Mouse (Mus musculus) myocyte (in vitro differentiated cells): ENCODE results near the gene Bcl2l14. TPM values are rescaled to one million over a fixed set of nuclear protein-coding genes. Genes with fewer than 3 reads are reported as not detected.
A peak's percentile ranks its signal among the peaks of the same experiment; 100 is the strongest.

Experiments
- H3K27me3 ChIP-seq: one replicate; pipeline ENCODE4 v1.6.1; 2011; ENCODE audit not compliant: control insufficient read depth, insufficient read depth, insufficient read length
- H3K36me3 ChIP-seq: one replicate; pipeline ENCODE4 v1.6.1; 2011; ENCODE audit not compliant: control insufficient read depth, insufficient read depth
- H3K4me2 ChIP-seq: one replicate; pipeline ENCODE4 v1.6.1; 2011; ENCODE audit warnings: low read depth, control low read depth
- H3K4me3 ChIP-seq: one replicate; pipeline ENCODE4 v1.5.1; 2011; ENCODE audit warnings: mild to moderate bottlenecking, control low read depth, moderate library complexity
- H3K79me2 ChIP-seq: one replicate; pipeline ENCODE4 v1.6.1; 2011; ENCODE audit not compliant: control insufficient read depth, insufficient read depth
- H3ac ChIP-seq: one replicate; pipeline ENCODE4 v1.6.1; 2011; ENCODE audit not compliant: control insufficient read depth, insufficient read length
- CEBPB ChIP-seq: IDR thresholded peaks from 2 replicates; pipeline ENCODE4 v1.6.1; 2011; ENCODE audit warnings: mild to moderate bottlenecking, moderate library complexity; ENCODE audit not compliant: poor library complexity, insufficient read depth, severe bottlenecking
- E2F4 ChIP-seq: IDR thresholded peaks from one replicate; pipeline ENCODE4 v1.6.1; 2011; ENCODE audit warnings: mild to moderate bottlenecking, control low read depth, moderate library complexity; ENCODE audit not compliant: insufficient read depth
- MAX ChIP-seq: IDR thresholded peaks from one replicate; pipeline ENCODE4 v1.6.1; 2011; ENCODE audit warnings: low read depth, mild to moderate bottlenecking, control low read depth
- MYOD1 ChIP-seq, 3 experiments: IDR thresholded peaks; one replicate each; pipeline ENCODE4 v1.6.1; 2011; ENCODE audit warnings: control low read depth in 2 of 3, low read depth in 2 of 3, mild to moderate bottlenecking in 2 of 3, moderate library complexity in 1 of 3; ENCODE audit not compliant: insufficient read length in 2 of 3, control insufficient read depth in 1 of 3
- MYOG ChIP-seq, 3 experiments: IDR thresholded peaks; one replicate each; pipeline ENCODE4 v1.6.1; 2011; ENCODE audit warnings: control low read depth in 2 of 3, low read depth in 2 of 3, mild to moderate bottlenecking in 2 of 3; ENCODE audit not compliant: insufficient read length in 2 of 3, control insufficient read depth in 1 of 3, insufficient read depth in 1 of 3
- POLR2A ChIP-seq: IDR thresholded peaks from one replicate; pipeline ENCODE4 v1.6.1; 2011; ENCODE audit warnings: low read depth, mild to moderate bottlenecking, control low read depth, moderate library complexity; ENCODE audit not compliant: insufficient read length
- POLR2AphosphoS2 ChIP-seq: IDR thresholded peaks from one replicate; pipeline ENCODE4 v1.6.1; 2011; ENCODE audit warnings: low read depth, control low read depth; ENCODE audit not compliant: insufficient read length
- REST ChIP-seq: IDR thresholded peaks from one replicate; pipeline ENCODE4 v1.6.1; 2011; ENCODE audit warnings: mild to moderate bottlenecking, control low read depth, moderate library complexity; ENCODE audit not compliant: insufficient read depth, insufficient read length
- SRF ChIP-seq: IDR thresholded peaks from one replicate; pipeline ENCODE4 v1.6.1; 2011; ENCODE audit warnings: low read depth; ENCODE audit not compliant: control insufficient read depth, insufficient read length
- TCF12 ChIP-seq: IDR thresholded peaks from one replicate; pipeline ENCODE4 v1.6.1; 2011; ENCODE audit warnings: mild to moderate bottlenecking, control low read depth; ENCODE audit not compliant: poor library complexity, insufficient read depth, severe bottlenecking
- TCF3 ChIP-seq: IDR thresholded peaks from one replicate; pipeline ENCODE4 v1.6.1; 2011; ENCODE audit warnings: low read depth, control low read depth; ENCODE audit not compliant: insufficient read length
- USF1 ChIP-seq: IDR thresholded peaks from one replicate; pipeline ENCODE4 v1.6.1; 2011; ENCODE audit warnings: low read depth, mild to moderate bottlenecking, control low read depth, moderate library complexity
- polyA plus RNA-seq: library from polyadenylated mRNA; unstranded; fragments of >200 nt; fragmentation: generic; extraction: Trizol; gene quantifications from one replicate; pipeline ENCODE4 v1.2.1, GENCODE M21; 2012; ENCODE audit warnings: missing spikeins

Bcl2l14 gene
- polyA plus RNA-seq, 1 experiment: 0.04 TPM

- no peak overlapping the region for H3K4me2 ChIP-seq
- no peak overlapping the region for H3K4me3 ChIP-seq
- TF ChIP-seq MYOG (IDR thresholded peaks at IDR 0.05; ENCODE audit: control insufficient read depth in 1 of 3, insufficient read depth in 1 of 3, insufficient read length in 2 of 3, low read depth in 2 of 3) (peak in 1 of 3 experiments; percentile 16), CEBPB (no peak), TCF12 (no peak), TCF3 (no peak), SRF (no peak)
- peaks cover 27% of the 10 kb centered on the region for H3K36me3 ChIP-seq
- no peaks in the 10 kb centered on the region for H3K27me3 ChIP-seq
- no peak overlapping the region for H3ac ChIP-seq
- no peaks in the 10 kb centered on the region for H3K79me2 ChIP-seq
Measured at GRCm38 (mm10) chr6:134449958-134450357, 53.8 kb downstream of the Bcl2l14 start.

GRCm38 (mm10) chr6:134450661-134451119, 54.6 kb downstream of the Bcl2l14 start:
- H3K36me3 ChIP-seq: peaks cover 27% of the 10 kb centered on the region
- H3K27me3 ChIP-seq: no peaks in the 10 kb centered on the region
- no peak overlapping the region for H3ac ChIP-seq
- no peak for TF ChIP-seq USF1
- TF ChIP-seq E2F4: no peak
- TF ChIP-seq CEBPB: no peak
- TF ChIP-seq POLR2AphosphoS2: no peak
- no peak for TF ChIP-seq POLR2A
- TF ChIP-seq TCF12: no peak
- TF ChIP-seq TCF3: no peak
- no peak for TF ChIP-seq SRF
- no peak for TF ChIP-seq MAX
- no peak for TF ChIP-seq REST
- no peak for TF ChIP-seq MYOD1 (IDR thresholded peaks at IDR 0.05; ENCODE audit: control insufficient read depth in 1 of 3, insufficient read length in 2 of 3, low read depth in 2 of 3)
- TF ChIP-seq MYOG (IDR thresholded peaks at IDR 0.05; ENCODE audit: control insufficient read depth in 1 of 3, insufficient read depth in 1 of 3, insufficient read length in 2 of 3, low read depth in 2 of 3): no peak
- no peak overlapping the region for H3K4me2 ChIP-seq
- no peaks in the 10 kb centered on the region for H3K79me2 ChIP-seq
- H3K4me3 ChIP-seq: no peak overlapping the region

GRCm38 (mm10) chr6:134454093-134454492, 58.0 kb downstream of the Bcl2l14 start:
- Histone ChIP-seq H3K79me2 (no peaks in the 10 kb centered on the region), H3K36me3 (peaks cover 35% of the 10 kb centered on the region), H3K4me3 (no peak overlapping the region), H3K4me2 (no peak overlapping the region), H3ac (no peak overlapping the region), H3K27me3 (no peaks in the 10 kb centered on the region)
- no peak for TF ChIP-seq SRF
- TF ChIP-seq USF1: no peak
- no peak for TF ChIP-seq POLR2A

- Histone ChIP-seq H3K36me3 (peaks cover 23% of the 10 kb centered on the region), H3K4me3 (no peak overlapping the region), H3ac (no peak overlapping the region), H3K4me2 (no peak overlapping the region), H3K79me2 (no peaks in the 10 kb centered on the region), H3K27me3 (no peaks in the 10 kb centered on the region)
- TF ChIP-seq REST (no peak), USF1 (no peak), POLR2AphosphoS2 (no peak), CEBPB (no peak), MAX (no peak), TCF3 (no peak), MYOG (IDR thresholded peaks at IDR 0.05; ENCODE audit: control insufficient read depth in 1 of 3, insufficient read depth in 1 of 3, insufficient read length in 2 of 3, low read depth in 2 of 3) (no peak), POLR2A (no peak), E2F4 (no peak)
Measured at GRCm38 (mm10) chr6:134458376-134458775, 62.3 kb downstream of the Bcl2l14 start.

DNA sequence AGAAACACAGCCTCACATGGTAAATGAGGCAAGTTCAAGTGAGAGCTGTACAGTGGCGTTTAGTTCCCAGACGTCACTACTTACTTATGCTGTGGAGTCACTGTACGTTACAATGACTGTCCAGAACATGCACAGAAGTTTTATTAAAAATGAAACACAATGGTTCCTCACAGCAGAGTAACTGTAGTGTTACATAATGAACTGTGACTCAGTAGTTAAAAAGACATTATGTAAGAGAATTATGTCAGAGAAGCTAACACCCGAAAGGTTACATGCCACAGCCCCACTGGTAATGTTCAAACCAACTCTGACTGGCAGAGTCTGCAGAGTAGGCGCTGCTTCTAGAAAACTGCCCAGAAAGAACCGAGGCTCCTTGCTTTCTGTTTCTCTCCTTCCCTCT, 65.1 kb downstream of the Bcl2l14 start:
- no peak overlapping the region for H3ac ChIP-seq
- H3K27me3 ChIP-seq: no peaks in the 10 kb centered on the region
- peaks cover 36% of the 10 kb centered on the region for H3K36me3 ChIP-seq
- H3K79me2 ChIP-seq: no peaks in the 10 kb centered on the region
- no peak overlapping the region for H3K4me3 ChIP-seq
- no peak for TF ChIP-seq POLR2AphosphoS2
- TF ChIP-seq MAX: no peak
- TF ChIP-seq REST: no peak
- no peak for TF ChIP-seq CEBPB
- TF ChIP-seq POLR2A: no peak
- no peak overlapping the region for H3K4me2 ChIP-seq

GRCm38 (mm10) chr6:134466671-134467229, 70.6 kb downstream of the Bcl2l14 start:
- TF ChIP-seq USF1: no peak
- no peak for TF ChIP-seq TCF12
- TF ChIP-seq MYOG (IDR thresholded peaks at IDR 0.05; ENCODE audit: control insufficient read depth in 1 of 3, insufficient read depth in 1 of 3, insufficient read length in 2 of 3, low read depth in 2 of 3): no peak
- no peak for TF ChIP-seq MAX
- TF ChIP-seq SRF: no peak
- TF ChIP-seq POLR2A: no peak
- TF ChIP-seq E2F4: no peak
- no peak for TF ChIP-seq REST
- TF ChIP-seq TCF3: no peak
- no peak for TF ChIP-seq MYOD1 (IDR thresholded peaks at IDR 0.05; ENCODE audit: control insufficient read depth in 1 of 3, insufficient read length in 2 of 3, low read depth in 2 of 3)
- no peak overlapping the region for H3ac ChIP-seq
- H3K36me3 ChIP-seq: peaks cover 31% of the 10 kb centered on the region
- no peaks in the 10 kb centered on the region for H3K79me2 ChIP-seq
- no peak overlapping the region for H3K4me3 ChIP-seq
- H3K4me2 ChIP-seq: no peak overlapping the region
- H3K27me3 ChIP-seq: no peaks in the 10 kb centered on the region
